Mouse (Mus musculus) macrophage (primary cell): ENCODE measurements around the gene Spert. TPM values are rescaled to one million over a fixed set of nuclear protein-coding genes. Genes with fewer than 3 reads are reported as not detected.

ENCODE experiments used
- H3K27ac ChIP-seq: fragments of 350-480 bp; formaldehyde crosslinking; 2 replicates; pipeline ENCODE4 v1.9.0; 2021
- H3K36me3 ChIP-seq: fragments of 350-480 bp; formaldehyde crosslinking; 2 replicates; pipeline ENCODE4 v1.9.0; 2021; ENCODE audit errors: inconsistent target
- H3K4me3 ChIP-seq: fragments of 350-480 bp; formaldehyde crosslinking; 2 replicates; pipeline ENCODE4 v1.9.0; 2021; ENCODE audit errors: inconsistent target
- H3K79me2 ChIP-seq: fragments of 350-480 bp; formaldehyde crosslinking; 2 replicates; pipeline ENCODE4 v1.9.0; 2021; ENCODE audit errors: inconsistent target
- WGBS: methylation state at CpG from one replicate; pipeline ENCODE4 v1.1.7; 2026; ENCODE audit warnings: inconsistent platforms; ENCODE audit not compliant: missing documents; 5-methylcytosine and 5-hydroxymethylcytosine counted together
- polyA plus RNA-seq: library from polyadenylated mRNA; stranded (reverse); fragments of 250-400 nt; gene quantifications from 3 replicates; pipeline ENCODE4 v1.2.4, GENCODE M21; 2018; ENCODE audit warnings: inconsistent platforms

Gene Spert
- polyA plus RNA-seq, 1 experiment from 2014 or later: not detected

DNA sequence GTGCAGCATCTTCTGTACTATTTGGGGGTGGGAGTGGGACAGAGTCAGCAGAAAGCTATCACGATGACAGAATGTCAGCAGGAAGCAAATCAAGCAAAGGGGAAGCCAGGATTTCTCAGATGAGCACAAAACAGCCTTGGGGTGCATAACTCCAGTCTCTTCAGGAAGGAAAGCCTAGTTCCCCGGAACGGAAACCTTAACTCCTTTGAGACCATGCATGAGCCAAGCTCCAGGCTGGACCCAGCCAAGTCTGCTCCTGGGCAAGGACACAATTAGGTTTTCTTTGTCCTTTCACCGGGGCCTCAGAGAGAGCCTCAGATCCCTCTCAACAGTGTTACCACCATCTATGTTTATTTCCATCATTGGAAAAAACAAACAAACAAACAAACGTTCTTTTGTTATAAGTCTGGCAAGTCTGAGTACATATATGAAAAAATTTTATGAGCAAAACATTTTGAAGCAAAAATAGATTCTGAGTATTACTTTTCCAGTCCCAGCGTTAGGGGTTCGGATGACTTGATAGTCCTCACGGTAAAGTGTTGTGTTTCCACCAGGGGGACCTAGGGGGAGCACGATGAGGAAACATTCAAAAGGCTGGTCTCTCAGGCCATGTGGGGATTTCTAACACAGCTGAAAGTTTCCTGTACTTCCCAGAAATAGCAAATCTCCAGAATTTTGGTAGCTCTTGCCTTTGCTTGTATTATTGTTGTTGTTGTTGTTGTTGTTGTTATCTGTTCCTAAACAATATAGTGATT, 31.2 kb downstream of the Spert start:
- Histone ChIP-seq H3K4me3 (no peak overlapping the region), H3K27ac (no peak overlapping the region), H3K36me3 (no peaks in the 10 kb centered on the region), H3K79me2 (no peaks in the 10 kb centered on the region)
- 47% methylated on average over 9 of the region's 9 CpGs for WGBS

DNA sequence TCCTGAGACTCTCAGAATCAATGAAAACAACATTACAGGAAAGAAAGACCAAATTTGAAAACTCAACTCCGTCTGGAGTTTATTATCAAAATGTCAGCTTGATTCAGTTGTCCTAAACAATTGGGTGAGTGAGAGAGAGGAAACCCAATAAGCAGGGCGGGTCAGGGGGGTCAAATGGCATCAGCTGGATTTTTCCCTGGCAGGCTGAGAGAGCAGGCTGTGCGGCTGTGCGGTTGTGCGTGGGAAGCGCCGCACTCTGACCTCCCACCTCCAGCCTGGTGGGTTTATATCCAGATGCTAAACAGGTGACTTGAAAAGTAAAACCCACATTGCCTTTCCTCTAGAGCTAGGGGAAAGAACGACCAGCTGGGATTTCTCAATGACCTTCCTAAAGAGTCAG, 51.2 kb downstream of the Spert start:
- Histone ChIP-seq H3K36me3 (no peaks in the 10 kb centered on the region), H3K79me2 (no peaks in the 10 kb centered on the region), H3K27ac (no peak overlapping the region), H3K4me3 (no peak overlapping the region)
- 77% methylated on average over 8 of the region's 8 CpGs for WGBS

DNA sequence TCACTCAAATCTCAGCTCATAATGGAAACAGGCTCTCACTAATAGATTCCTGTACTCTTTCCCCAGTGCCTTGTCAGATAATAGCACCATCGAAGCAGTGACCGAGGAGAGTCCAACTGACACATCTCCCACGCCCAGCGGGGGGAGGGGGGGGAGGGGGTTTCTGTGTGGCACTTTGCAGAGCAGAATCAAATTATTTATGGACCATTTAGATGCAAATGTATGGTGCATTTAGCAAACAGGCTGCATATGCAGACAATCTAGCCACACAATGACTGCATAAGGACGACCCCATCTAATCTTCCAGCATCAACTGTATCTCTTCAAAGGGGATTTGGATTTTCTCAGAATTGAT, 51.9 kb downstream of the Spert start:
- Histone ChIP-seq H3K79me2 (no peaks in the 10 kb centered on the region), H3K27ac (no peak overlapping the region), H3K36me3 (no peaks in the 10 kb centered on the region), H3K4me3 (no peak overlapping the region)
- 87% methylated on average over 5 of the region's 5 CpGs for WGBS

DNA sequence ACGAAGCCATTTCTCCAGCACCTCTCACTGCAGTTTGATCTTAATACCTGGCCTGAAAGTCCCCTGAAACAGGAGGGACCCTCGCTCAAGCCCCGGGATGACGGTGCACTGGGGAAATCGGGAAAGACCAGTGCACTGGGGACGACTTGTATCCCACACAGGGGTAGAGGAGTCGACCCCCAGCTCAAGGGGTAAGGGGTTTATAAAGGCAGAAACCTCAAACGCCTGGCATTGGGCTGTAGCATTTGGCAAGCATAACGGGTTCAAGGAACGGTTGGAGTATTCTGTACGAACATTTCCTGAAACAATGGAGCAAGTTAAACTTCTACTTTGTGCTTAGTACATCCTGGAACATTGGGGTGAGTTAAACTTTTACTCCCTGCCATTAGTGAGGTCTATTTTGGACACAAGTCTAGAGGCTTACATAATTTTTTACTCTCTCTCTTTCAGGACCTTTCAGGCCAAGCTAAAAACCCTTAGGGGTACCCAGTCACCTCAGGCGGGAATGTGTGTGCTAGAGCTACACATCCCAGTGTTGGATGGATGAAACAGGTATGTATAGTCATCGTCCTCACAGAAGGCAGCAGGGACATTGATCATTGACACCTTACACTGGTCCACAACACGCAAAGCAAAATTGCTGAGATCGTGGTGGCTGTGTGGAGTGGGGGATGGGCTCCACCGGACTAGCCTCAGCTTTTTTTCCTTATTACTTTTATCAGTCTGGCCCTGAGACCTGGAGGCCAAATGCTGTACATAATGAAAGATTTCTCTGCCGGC, 52.5 kb downstream of the Spert start:
- Histone ChIP-seq H3K79me2 (no peaks in the 10 kb centered on the region), H3K27ac (no peak overlapping the region), H3K4me3 (no peak overlapping the region), H3K36me3 (no peaks in the 10 kb centered on the region)
- 88% methylated on average over 17 of the region's 17 CpGs for WGBS

DNA sequence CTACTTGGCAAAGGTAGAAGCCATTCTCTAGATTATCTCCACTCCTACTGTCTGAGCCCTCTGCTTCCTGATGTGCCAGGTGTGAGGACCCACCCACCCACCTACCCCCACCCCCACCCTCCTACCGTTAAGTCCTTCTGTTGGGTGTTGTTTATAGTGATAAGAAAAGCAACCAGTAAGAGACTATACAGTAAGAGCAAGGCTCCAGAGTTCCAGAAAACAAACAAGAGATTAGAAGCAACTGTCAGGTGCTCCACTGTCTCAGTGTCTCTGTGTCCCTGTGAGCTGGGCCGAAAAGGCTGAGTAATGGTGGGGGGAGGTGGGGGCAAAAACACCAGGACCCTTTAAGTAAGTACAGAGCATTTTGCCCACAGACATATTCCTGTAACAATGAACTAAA, 53.7 kb downstream of the Spert start:
- WGBS: 79% methylated on average over 2 of the region's 2 CpGs
- Histone ChIP-seq H3K36me3 (no peaks in the 10 kb centered on the region), H3K27ac (no peak overlapping the region), H3K79me2 (no peaks in the 10 kb centered on the region), H3K4me3 (no peak overlapping the region)

Other genes starting within 250 kb of the Spert start
- gene Siah3, start 137.1 kb downstream of the Spert start, polyA plus RNA-seq: not detected in 3 replicates
- not detected in 3 replicates for gene Erich6b, start 49.1 kb upstream of the Spert start, polyA plus RNA-seq
- 15.9 to 17.5 TPM (median 16.1 TPM) in 3 replicates for gene Cog3, start 161.4 kb upstream of the Spert start, polyA plus RNA-seq
- 14.1 to 23.1 TPM (median 23.0 TPM) in 3 replicates for gene Slc25a30, start 193.9 kb upstream of the Spert start, polyA plus RNA-seq